Mouse (Mus musculus) kidney, postnatal 4 days (tissue): ENCODE data around the gene Tbc1d32.
A peak's percentile ranks its signal among the peaks of the same experiment; 100 is the strongest.

Experiments
- DNase-seq, 2 experiments: peaks; one replicate each; pipeline ENCODE4 v3.0.0; 2021; ENCODE audit warnings: mixed read lengths in 2 of 2

The Tbc1d32 gene

GRCm38 (mm10) chr10:56106996-56107334 is 121.5 kb downstream of the Tbc1d32 start:
- DNase-seq = no peak

- DNase-seq = peak; percentile 88 to 93
Measured at GRCm38 (mm10) chr10:56106333-56106995, 122.0 kb downstream of the Tbc1d32 start, which contains the start of gene Msl3l2. Gene Msl3l2 (plus strand): TSS chr10:56106917.

GRCm38 (mm10) chr10:56099641-56100310 is 128.7 kb downstream of the Tbc1d32 start:
- no peak for DNase-seq

GRCm38 (mm10) chr10:56099126-56099525 is 129.4 kb downstream of the Tbc1d32 start:
- no peak for DNase-seq

- DNase-seq = no peak
Measured at GRCm38 (mm10) chr10:56096757-56097156, 131.7 kb downstream of the Tbc1d32 start.

GRCm38 (mm10) chr10:56094586-56094985 is 133.9 kb downstream of the Tbc1d32 start:
- DNase-seq = no peak

GRCm38 (mm10) chr10:56089714-56090113 is 138.8 kb downstream of the Tbc1d32 start:
- no peak for DNase-seq

- DNase-seq = no peak
Measured at GRCm38 (mm10) chr10:56062746-56063145, 165.7 kb downstream of the Tbc1d32 start.

- no peak for DNase-seq
Measured at GRCm38 (mm10) chr10:56061238-56061830, 167.2 kb downstream of the Tbc1d32 start.

GRCm38 (mm10) chr10:56058979-56059422 is 169.5 kb downstream of the Tbc1d32 start:
- DNase-seq = no peak

GRCm38 (mm10) chr10:56025400-56025799 is 203.1 kb downstream of the Tbc1d32 start:
- DNase-seq = no peak

- no peak for DNase-seq
Measured at GRCm38 (mm10) chr10:56024579-56024978, 203.9 kb downstream of the Tbc1d32 start.

GRCm38 (mm10) chr10:55979898-55980521 is 248.5 kb downstream of the Tbc1d32 start:
- DNase-seq = peak; percentile 55 to 59

GRCm38 (mm10) chr10:55978001-55978400 is 250.5 kb downstream of the Tbc1d32 start:
- DNase-seq = no peak
